Mouse (Mus musculus) lung, postnatal 25 days (tissue): ENCODE results near the gene Abl1.

Experiments
- DNase-seq: peaks from one replicate; pipeline ENCODE4 v3.0.0; 2022; ENCODE audit warnings: low spot score

The Abl1 gene

GRCm38 (mm10) chr2:31745741-31746243 lies 57.6 kb downstream of the Abl1 start:
- no peak for DNase-seq

GRCm38 (mm10) chr2:31746835-31747234 lies 58.7 kb downstream of the Abl1 start:
- no peak for DNase-seq

GRCm38 (mm10) chr2:31749046-31749709 lies 61.0 kb downstream of the Abl1 start:
- DNase-seq: no peak

GRCm38 (mm10) chr2:31750133-31750532 lies 62.0 kb downstream of the Abl1 start:
- no peak for DNase-seq

GRCm38 (mm10) chr2:31757472-31757871 lies 69.3 kb downstream of the Abl1 start:
- no peak for DNase-seq

- no peak for DNase-seq
Measured at GRCm38 (mm10) chr2:31758966-31759365, 70.8 kb downstream of the Abl1 start.

GRCm38 (mm10) chr2:31759751-31760460 lies 71.7 kb downstream of the Abl1 start:
- peak; percentile 88 for DNase-seq

- DNase-seq: no peak
Measured at GRCm38 (mm10) chr2:31760486-31760885, 72.3 kb downstream of the Abl1 start.

GRCm38 (mm10) chr2:31761115-31761531 lies 72.9 kb downstream of the Abl1 start:
- no peak for DNase-seq

GRCm38 (mm10) chr2:31761585-31761984 lies 73.4 kb downstream of the Abl1 start:
- DNase-seq: no peak

- no peak for DNase-seq
Measured at GRCm38 (mm10) chr2:31762155-31762554, 74.0 kb downstream of the Abl1 start.

GRCm38 (mm10) chr2:31762853-31763252 lies 74.7 kb downstream of the Abl1 start:
- no peak for DNase-seq

- DNase-seq: no peak
Measured at GRCm38 (mm10) chr2:31763271-31763670, 75.1 kb downstream of the Abl1 start.

- no peak for DNase-seq
Measured at GRCm38 (mm10) chr2:31767104-31767503, 78.9 kb downstream of the Abl1 start.

GRCm38 (mm10) chr2:31767815-31768214 lies 79.6 kb downstream of the Abl1 start:
- peak; percentile 61 for DNase-seq

GRCm38 (mm10) chr2:31769115-31769514 lies 80.9 kb downstream of the Abl1 start:
- no peak for DNase-seq

GRCm38 (mm10) chr2:31769631-31770111 lies 81.5 kb downstream of the Abl1 start:
- peak; percentile 79 for DNase-seq

GRCm38 (mm10) chr2:31770781-31771441 lies 82.7 kb downstream of the Abl1 start:
- DNase-seq: peak; percentile 89

- DNase-seq: no peak
Measured at GRCm38 (mm10) chr2:31776479-31776878, 88.3 kb downstream of the Abl1 start.

GRCm38 (mm10) chr2:31779258-31779657 lies 91.1 kb downstream of the Abl1 start:
- no peak for DNase-seq

- DNase-seq: no peak
Measured at GRCm38 (mm10) chr2:31782958-31783602, 94.9 kb downstream of the Abl1 start.

GRCm38 (mm10) chr2:31785074-31785473 lies 96.9 kb downstream of the Abl1 start:
- peak; percentile 90 for DNase-seq
